Mouse (Mus musculus) ES-E14 (cell line): Measurements from ENCODE around the gene Psme4. TPM values are rescaled to one million over a fixed set of nuclear protein-coding genes. Genes with fewer than 3 reads are reported as not detected.

Source experiments
- DNase-seq: peaks from one replicate; pipeline ENCODE4 v3.0.0-alpha.2; 2013; ENCODE audit warnings: low read depth, low spot score
- H3K27ac ChIP-seq: 2 replicates; pipeline ENCODE4 v1.5.1; 2012; ENCODE audit warnings: low read depth, mild to moderate bottlenecking, low read length, moderate library complexity, mixed read lengths; ENCODE audit not compliant: poor library complexity, insufficient read depth, severe bottlenecking
- H3K36me3 ChIP-seq: 2 replicates; pipeline ENCODE4 v1.6.1; 2012; ENCODE audit warnings: mild to moderate bottlenecking, low read length, moderate library complexity, mixed read lengths; ENCODE audit not compliant: control insufficient read depth, poor library complexity, insufficient read depth, severe bottlenecking
- H3K4me1 ChIP-seq, 2 experiments: fragments of 150-350 bp in 1 of 2; sonication (generic) in 1 of 2; 2 replicates each; pipeline ENCODE4 v1.6.1; 2012; ENCODE audit warnings: low read length in 2 of 2, mild to moderate bottlenecking in 1 of 2, mixed read lengths in 1 of 2; ENCODE audit not compliant: control insufficient read depth in 2 of 2, insufficient read depth in 2 of 2, poor library complexity in 1 of 2
- H3K4me3 ChIP-seq, 2 experiments: fragments of 150-350 bp in 1 of 2; sonication (generic) in 1 of 2; 2 replicates each; pipeline ENCODE4 v1.5.1; 2012; ENCODE audit warnings: low read length in 2 of 2, low read depth in 1 of 2, mild to moderate bottlenecking in 1 of 2, mixed read lengths in 1 of 2; ENCODE audit not compliant: insufficient read depth in 1 of 2, poor library complexity in 1 of 2, severe bottlenecking in 1 of 2
- H3K9ac ChIP-seq: 2 replicates; pipeline ENCODE4 v1.6.1; 2012; ENCODE audit warnings: low read depth, mild to moderate bottlenecking, low read length, mixed read lengths; ENCODE audit not compliant: poor library complexity, insufficient read depth, severe bottlenecking
- H3K9me3 ChIP-seq: fragments of 150-350 bp; sonication (generic); 2 replicates; pipeline ENCODE4 v1.6.1; 2012; ENCODE audit warnings: low read depth, mild to moderate bottlenecking, low read length; ENCODE audit not compliant: control insufficient read depth, insufficient read depth
- CHD2 ChIP-seq: IDR thresholded peaks from 2 replicates; pipeline ENCODE4 v1.6.1; 2014; ENCODE audit warnings: mild to moderate bottlenecking, low read depth, low read length, inconsistent platforms
- HCFC1 ChIP-seq: IDR thresholded peaks from 2 replicates; pipeline ENCODE4 v1.6.1; 2012; ENCODE audit warnings: low read length, inconsistent platforms, borderline replicate concordance; ENCODE audit not compliant: insufficient read depth
- MAFK ChIP-seq: IDR thresholded peaks from 2 replicates; pipeline ENCODE4 v1.6.1; 2014; ENCODE audit warnings: mild to moderate bottlenecking, low read depth, low read length, inconsistent platforms; ENCODE audit not compliant: insufficient read depth
- ZC3H11A ChIP-seq: IDR thresholded peaks from 2 replicates; pipeline ENCODE4 v1.6.1; 2012; ENCODE audit warnings: low read depth, mild to moderate bottlenecking, inconsistent platforms, low read length, borderline replicate concordance
- ZNF384 ChIP-seq: IDR thresholded peaks from 2 replicates; pipeline ENCODE4 v1.6.1; 2012; ENCODE audit warnings: low read depth, low read length, inconsistent platforms
- in situ Hi-C, 2 experiments: fragments of 600-800 bp; cut with MboI; formaldehyde crosslinking; loops; one replicate each; pipeline ENCODE4 v1.15.1; 2025; ENCODE audit warnings: low sequenced_read_pairs in 2 of 2, inconsistent platforms in 1 of 2; ENCODE audit not compliant: unreplicated experiment in 2 of 2
- total RNA-seq: library from RNA; depleted of rRNA; stranded (reverse); fragments of 300-350 nt; gene quantifications from 2 replicates; pipeline ENCODE4 v1.2.3, GENCODE M21; 2012

Gene Psme4
- total RNA-seq, 1 experiment, result 91.2 TPM

- Histone ChIP-seq H3K4me1 (peaks cover 9 to 12% of the 10 kb centered on the region in 2 experiments), H3K9ac (no peak overlapping the region), H3K9me3 (no peaks in the 10 kb centered on the region), H3K36me3 (no peaks in the 10 kb centered on the region), H3K27ac (no peak overlapping the region), H3K4me3 (no peak overlapping the region)
- in situ Hi-C loops, result no loop called here
- TF ChIP-seq CHD2 (no peak), MAFK (no peak), ZC3H11A (no peak), HCFC1 (no peak), ZNF384 (no peak)
- no peak for DNase-seq
Measured at GRCm38 (mm10) chr11:30780893-30781292, 9.4 kb downstream of the Psme4 start.

GRCm38 (mm10) chr11:30781612-30782011, 10.1 kb downstream of the Psme4 start:
- TF ChIP-seq MAFK (no peak), HCFC1 (no peak), CHD2 (no peak), ZNF384 (no peak)
- Histone ChIP-seq H3K4me1 (peaks cover 9 to 16% of the 10 kb centered on the region in 2 experiments), H3K9me3 (no peaks in the 10 kb centered on the region), H3K9ac (no peak overlapping the region), H3K4me3 (no peak overlapping the region), H3K36me3 (no peaks in the 10 kb centered on the region), H3K27ac (no peak overlapping the region)
- in situ Hi-C loops, result no loop called here
- no peak for DNase-seq

- no peaks in the 10 kb centered on the region for H3K9me3 ChIP-seq
- in situ Hi-C loops, result no loop called here
- DNase-seq, result no peak
- no peak for TF ChIP-seq CHD2
- no peak for TF ChIP-seq ZC3H11A
- TF ChIP-seq ZNF384, result no peak
- TF ChIP-seq MAFK, result no peak
- no peak for TF ChIP-seq HCFC1
- H3K36me3 ChIP-seq, result no peaks in the 10 kb centered on the region
- peaks cover 3 to 16% of the 10 kb centered on the region in 2 experiments for H3K4me1 ChIP-seq
- H3K27ac ChIP-seq, result peak overlapping the region; percentile 74
- peak overlapping the region; percentile 53 to 54; a peak in 3 of 4 replicates for H3K4me3 ChIP-seq
- H3K9ac ChIP-seq, result peak overlapping the region; percentile 50
Measured at GRCm38 (mm10) chr11:30785497-30785896, 14.0 kb downstream of the Psme4 start.

- in situ Hi-C loops, result no loop called here
- no peaks in the 10 kb centered on the region for H3K36me3 ChIP-seq
- H3K4me3 ChIP-seq, result no peak overlapping the region
- TF ChIP-seq CHD2 (no peak), ZNF384 (no peak), HCFC1 (no peak), MAFK (no peak)
- no peaks in the 10 kb centered on the region for H3K9me3 ChIP-seq
- no peak for DNase-seq
- H3K27ac ChIP-seq, result no peak overlapping the region; the same call in 1 of the 2 replicates
- peaks cover 3 to 16% of the 10 kb centered on the region in 2 experiments for H3K4me1 ChIP-seq
- H3K9ac ChIP-seq, result no peak overlapping the region
Measured at GRCm38 (mm10) chr11:30786230-30786983, 14.9 kb downstream of the Psme4 start.

GRCm38 (mm10) chr11:30792680-30793079, 21.2 kb downstream of the Psme4 start:
- no peak overlapping the region for H3K9ac ChIP-seq
- peaks cover 0 to 1% of the 10 kb centered on the region in 2 experiments; a peak in 1 of 4 replicates for H3K4me1 ChIP-seq
- no peaks in the 10 kb centered on the region for H3K9me3 ChIP-seq
- in situ Hi-C loops, result loop anchor here (10.0 kb wide), 1 partner anchor 118 kb away; no protein-coding TSS in a partner anchor
- H3K4me3 ChIP-seq, result no peak overlapping the region
- H3K36me3 ChIP-seq, result peaks cover 2% of the 10 kb centered on the region
- H3K27ac ChIP-seq, result no peak overlapping the region
- DNase-seq, result no peak
- TF ChIP-seq CHD2 (no peak), ZC3H11A (no peak), HCFC1 (no peak), MAFK (no peak), ZNF384 (no peak)
